Mouse (Mus musculus) ES-Bruce4 (cell line): Measurements from ENCODE around the gene Erg.

Source experiments
- CTCF ChIP-seq: IDR thresholded peaks from one replicate; pipeline ENCODE4 v1.8.1; 2011; ENCODE audit warnings: low read depth, low read length
- POLR2A ChIP-seq: IDR thresholded peaks from one replicate; pipeline ENCODE4 v1.8.1; 2011; ENCODE audit warnings: low read length; ENCODE audit not compliant: insufficient read depth

- no peak for TF ChIP-seq POLR2A
- TF ChIP-seq CTCF = no peak
Observed at GRCm38 (mm10) chr16:95473946-95474345, 112.4 kb downstream of the Erg start.
